Mouse (Mus musculus): ENCODE data around the gene Taf13. TPM values are rescaled to one million over a fixed set of nuclear protein-coding genes. Genes with fewer than 3 reads are reported as not detected.
"Not testable (repeated sequence)": the region's sequence is repeated elsewhere in the genome, so short reads cannot be mapped to it uniquely, and the experiment has no call there.

Gene Taf13
- polyA plus RNA-seq, 1 experiment from 2014 or later: 51.8 TPM

GRCm38 (mm10) chr3:108569636-108570035 is 1.9 kb upstream of the Taf13 start:
- H3K4me2 ChIP-seq (ENCODE audit: low read length); H3K4me3 ChIP-seq (ENCODE audit: low read depth, low read length); H3K9ac ChIP-seq (ENCODE audit: low read length); H3K27ac ChIP-seq (ENCODE audit: low read depth, low read length); H3K36me3 ChIP-seq (ENCODE audit: control insufficient read depth, insufficient read depth, low read length); H3K9me3 ChIP-seq (replicated peaks; ENCODE audit: control insufficient read depth, low read length); ATAC-seq; H3K27me3 ChIP-seq (replicated peaks; ENCODE audit: control insufficient read depth, insufficient read depth, low read length); DNase-seq (ENCODE audit: low spot score): not testable (repeated sequence)
- 56% methylated on average over 3 of the region's 3 CpGs for WGBS
- H3K4me1 ChIP-seq (ENCODE audit: control insufficient read depth, insufficient read depth, low read length): peaks cover 19% of the 10 kb centered on the region

DNA sequence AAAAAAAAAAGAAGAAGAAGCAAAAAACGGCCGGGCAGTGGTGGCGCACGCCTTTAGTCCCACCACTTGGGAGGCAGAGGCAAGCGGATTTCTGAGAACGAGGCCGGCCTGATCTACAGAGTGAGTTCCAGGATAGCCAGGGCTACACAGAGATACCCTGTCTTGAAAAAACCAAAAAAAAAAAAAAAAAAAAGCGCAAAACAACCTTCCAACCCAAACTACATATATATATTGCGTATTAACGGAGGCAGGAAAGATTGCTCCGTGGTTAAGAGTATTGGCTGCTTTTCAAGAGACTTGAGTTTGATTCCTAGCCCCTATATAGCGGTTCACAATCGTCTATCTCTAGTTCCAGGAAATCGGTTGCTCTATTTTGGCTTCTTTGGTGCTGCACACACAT is 685 bp upstream of the Taf13 start:
- H3K4me3 ChIP-seq (ENCODE audit: low read depth, low read length): peak overlapping the region; percentile 61

DNA sequence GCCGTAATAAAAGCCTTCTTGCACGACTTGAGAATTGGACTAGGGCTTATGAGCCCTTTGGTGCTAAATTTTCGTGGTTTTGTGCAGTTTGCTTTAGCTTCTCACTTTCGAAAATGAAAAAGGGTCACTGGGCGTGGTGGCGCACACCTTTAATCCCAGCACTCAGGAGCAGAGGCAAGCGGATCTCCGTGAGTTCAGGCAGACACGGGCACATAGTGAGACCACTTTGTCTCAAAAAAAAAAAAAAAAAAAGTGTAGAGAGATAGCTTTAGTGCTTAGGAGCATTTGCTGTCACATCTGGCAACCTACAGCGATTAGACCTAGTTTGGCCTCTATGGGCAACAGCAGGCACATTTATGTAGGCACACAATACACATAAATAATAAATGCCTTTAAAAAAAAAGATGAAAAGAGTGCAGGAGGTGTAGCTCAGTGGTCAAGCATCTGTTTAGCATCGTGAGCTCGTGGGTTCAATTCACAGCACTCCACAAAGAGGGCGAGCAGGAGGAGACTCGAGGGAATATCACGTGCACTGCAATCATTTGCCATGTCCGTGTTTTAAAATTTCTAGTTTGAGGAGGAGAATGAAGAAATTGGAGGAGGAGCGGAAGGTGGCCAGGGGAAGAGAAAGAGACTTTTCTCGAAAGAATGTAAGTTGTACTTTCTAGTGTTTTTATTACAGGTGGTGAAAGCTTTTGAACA is 962 bp downstream of the Taf13 start:
- H3K4me2 ChIP-seq (ENCODE audit: low read length): peak overlapping the region; percentile 56
- ATAC-seq: no peak
- no peaks in the 10 kb centered on the region for H3K36me3 ChIP-seq (ENCODE audit: control insufficient read depth, insufficient read depth, low read length)
- H3K27ac ChIP-seq (ENCODE audit: low read depth, low read length): no peak overlapping the region
- H3K27me3 ChIP-seq (replicated peaks; ENCODE audit: control insufficient read depth, insufficient read depth, low read length): no peaks in the 10 kb centered on the region
- WGBS: 47% methylated on average over 18 of the region's 18 CpGs
- DNase-seq (ENCODE audit: low spot score): no peak
- peaks cover 19% of the 10 kb centered on the region for H3K4me1 ChIP-seq (ENCODE audit: control insufficient read depth, insufficient read depth, low read length)
- H3K4me3 ChIP-seq (ENCODE audit: low read depth, low read length): peak overlapping the region; percentile 61
- no peaks in the 10 kb centered on the region for H3K9me3 ChIP-seq (replicated peaks; ENCODE audit: control insufficient read depth, low read length)
- H3K9ac ChIP-seq (ENCODE audit: low read length): peak overlapping the region; percentile 77; the same call in 1 of the 2 replicates

More for the DNA sequence above, 685 bp upstream of the Taf13 start:
- Histone ChIP-seq H3K9ac (ENCODE audit: low read length) (no peak overlapping the region), H3K9me3 (replicated peaks; ENCODE audit: control insufficient read depth, low read length) (no peaks in the 10 kb centered on the region), H3K27ac (ENCODE audit: low read depth, low read length) (no peak overlapping the region), H3K36me3 (ENCODE audit: control insufficient read depth, insufficient read depth, low read length) (no peaks in the 10 kb centered on the region), H3K4me2 (ENCODE audit: low read length) (peak overlapping the region; percentile 56), H3K27me3 (replicated peaks; ENCODE audit: control insufficient read depth, insufficient read depth, low read length) (no peaks in the 10 kb centered on the region), H3K4me1 (ENCODE audit: control insufficient read depth, insufficient read depth, low read length) (peaks cover 19% of the 10 kb centered on the region)
- no peak; the same call in 1 of the 2 replicates for ATAC-seq
- DNase-seq (ENCODE audit: low spot score): no peak
- 90% methylated on average over 14 of the region's 14 CpGs for WGBS

DNA sequence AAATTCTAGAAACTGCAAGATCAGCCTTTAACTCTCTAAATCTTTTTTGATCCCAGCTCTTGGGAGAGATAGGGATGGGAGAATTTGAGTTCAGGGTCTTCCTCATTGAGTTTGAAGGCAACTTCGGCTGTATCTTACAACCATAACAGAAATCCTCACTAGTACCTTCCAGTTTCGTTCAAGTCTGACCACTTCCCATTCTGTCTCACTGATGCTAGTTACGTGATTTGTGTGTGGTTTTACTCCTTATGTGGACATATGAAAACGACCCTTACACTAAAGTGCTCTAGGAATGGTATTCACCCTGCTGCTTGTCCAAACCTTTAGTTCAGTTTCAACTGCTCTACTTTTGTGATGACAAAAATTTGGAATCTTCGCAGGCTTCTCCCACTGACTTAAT is 2.5 kb downstream of the Taf13 start:
- H3K36me3 ChIP-seq (ENCODE audit: control insufficient read depth, insufficient read depth, low read length): peaks cover 3% of the 10 kb centered on the region
- WGBS: 89% methylated on average over 5 of the region's 5 CpGs
- H3K4me3 ChIP-seq (ENCODE audit: low read depth, low read length): no peak overlapping the region
- H3K27me3 ChIP-seq (replicated peaks; ENCODE audit: control insufficient read depth, insufficient read depth, low read length): no peaks in the 10 kb centered on the region
- no peak for DNase-seq (ENCODE audit: low spot score)
- H3K4me1 ChIP-seq (ENCODE audit: control insufficient read depth, insufficient read depth, low read length): peaks cover 17% of the 10 kb centered on the region
- H3K9ac ChIP-seq (ENCODE audit: low read length): no peak overlapping the region
- no peak overlapping the region for H3K4me2 ChIP-seq (ENCODE audit: low read length)
- H3K27ac ChIP-seq (ENCODE audit: low read depth, low read length): no peak overlapping the region
- no peaks in the 10 kb centered on the region for H3K9me3 ChIP-seq (replicated peaks; ENCODE audit: control insufficient read depth, low read length)
- no peak for ATAC-seq

GRCm38 (mm10) chr3:108584580-108584979 is 13.1 kb downstream of the Taf13 start:
- ATAC-seq (no peak), DNase-seq (ENCODE audit: low spot score) (no peak)
- no peaks in the 10 kb centered on the region for H3K4me1 ChIP-seq (ENCODE audit: control insufficient read depth, insufficient read depth, low read length)
- 77% methylated on average over 4 of the region's 4 CpGs for WGBS
- H3K4me3 ChIP-seq (ENCODE audit: low read depth, low read length): no peak overlapping the region
- no peaks in the 10 kb centered on the region for H3K27me3 ChIP-seq (replicated peaks; ENCODE audit: control insufficient read depth, insufficient read depth, low read length)
- H3K27ac ChIP-seq (ENCODE audit: low read depth, low read length): no peak overlapping the region
- no peak overlapping the region for H3K9ac ChIP-seq (ENCODE audit: low read length)
- no peak overlapping the region for H3K4me2 ChIP-seq (ENCODE audit: low read length)
- H3K36me3 ChIP-seq (ENCODE audit: control insufficient read depth, insufficient read depth, low read length): peaks cover 7% of the 10 kb centered on the region; the same call in 1 of the 2 replicates
- H3K9me3 ChIP-seq (replicated peaks; ENCODE audit: control insufficient read depth, low read length): no peaks in the 10 kb centered on the region

DNA sequence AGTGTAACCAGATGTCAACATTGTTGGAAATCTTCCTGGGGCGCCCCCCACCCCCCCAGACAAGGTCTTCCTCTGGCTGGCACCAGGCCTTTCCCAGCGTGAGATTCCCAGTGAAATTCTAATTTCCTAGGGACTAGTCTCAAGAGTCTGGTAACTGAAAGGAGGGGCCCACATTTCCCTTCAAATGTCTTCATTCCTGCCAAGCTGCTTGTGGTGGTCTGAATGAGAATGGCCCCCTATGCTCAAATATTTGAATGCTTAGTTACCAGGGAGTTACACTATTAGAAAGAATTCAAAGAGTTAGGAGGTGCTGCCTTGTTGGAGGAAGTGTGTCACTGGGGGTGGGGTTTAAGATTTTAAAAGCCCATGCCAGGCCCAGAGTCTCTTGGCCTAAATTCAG is 16.9 kb downstream of the Taf13 start:
- H3K4me1 ChIP-seq (ENCODE audit: control insufficient read depth, insufficient read depth, low read length): peaks cover 4% of the 10 kb centered on the region
- H3K9ac ChIP-seq (ENCODE audit: low read length): no peak overlapping the region
- H3K27ac ChIP-seq (ENCODE audit: low read depth, low read length): no peak overlapping the region
- no peaks in the 10 kb centered on the region for H3K36me3 ChIP-seq (ENCODE audit: control insufficient read depth, insufficient read depth, low read length)
- no peaks in the 10 kb centered on the region for H3K27me3 ChIP-seq (replicated peaks; ENCODE audit: control insufficient read depth, insufficient read depth, low read length)
- no peak overlapping the region for H3K4me2 ChIP-seq (ENCODE audit: low read length)
- peak; percentile 41 for DNase-seq (ENCODE audit: low spot score)
- no peaks in the 10 kb centered on the region for H3K9me3 ChIP-seq (replicated peaks; ENCODE audit: control insufficient read depth, low read length)
- ATAC-seq: no peak
- H3K4me3 ChIP-seq (ENCODE audit: low read depth, low read length): no peak overlapping the region
- WGBS: 25% methylated on average over 2 of the region's 2 CpGs

DNA sequence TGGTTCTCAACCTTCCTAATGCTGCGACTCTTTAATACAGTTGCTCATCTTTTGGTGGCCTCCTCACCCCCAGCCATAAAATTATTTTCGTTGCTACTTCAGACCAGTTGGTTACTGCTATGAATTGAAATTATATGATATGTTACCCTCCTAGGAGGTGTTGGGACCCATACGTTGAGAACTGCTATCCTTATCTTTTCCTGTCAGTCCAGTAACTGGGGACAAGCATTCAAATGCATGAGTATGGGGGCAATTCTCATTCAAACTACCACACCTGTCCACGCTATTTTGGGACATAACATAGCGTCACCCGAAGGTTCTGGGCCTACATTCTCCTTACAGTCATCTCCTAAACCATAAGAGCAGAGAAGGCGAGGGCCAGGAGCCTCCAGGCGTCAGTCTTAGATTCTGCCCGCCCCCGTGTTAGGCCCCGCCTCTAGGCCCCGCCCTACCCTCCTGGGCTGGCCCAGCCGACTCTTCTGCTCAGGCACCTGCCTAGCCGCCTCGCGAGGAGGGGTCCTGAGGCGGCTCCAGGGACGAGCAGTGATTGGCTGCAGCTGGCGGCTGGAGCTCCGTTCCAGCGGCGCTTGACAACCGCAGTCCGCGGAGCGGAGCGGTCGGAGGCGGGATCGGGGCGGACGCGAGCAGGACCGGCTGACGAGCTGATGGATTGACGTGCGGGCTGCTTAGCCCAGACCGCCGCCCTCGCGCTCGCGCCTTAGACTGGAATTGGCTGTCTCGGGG is 19.5 kb downstream of the Taf13 start, which contains the start of gene Wdr47:
TSS of gene Wdr47 (plus strand) at position 494 of the 744 bp plus-strand sequence.
- Histone ChIP-seq H3K9ac (ENCODE audit: low read length) (peak within 1 kb of the TSS; percentile 94), H3K4me2 (ENCODE audit: low read length) (peak within 1 kb of the TSS; percentile 68), H3K27me3 (replicated peaks; ENCODE audit: control insufficient read depth, insufficient read depth, low read length) (no peaks in the 10 kb centered on the region), H3K27ac (ENCODE audit: low read depth, low read length) (peak within 1 kb of the TSS; percentile 96), H3K4me1 (ENCODE audit: control insufficient read depth, insufficient read depth, low read length) (peaks cover 6% of the 10 kb centered on the region), H3K9me3 (replicated peaks; ENCODE audit: control insufficient read depth, low read length) (no peaks in the 10 kb centered on the region), H3K36me3 (ENCODE audit: control insufficient read depth, insufficient read depth, low read length) (no peaks in the 10 kb centered on the region), H3K4me3 (ENCODE audit: low read depth, low read length) (peak within 1 kb of the TSS; percentile 95)
- 6% methylated on average over 44 of the region's 44 CpGs for WGBS
- DNase-seq (ENCODE audit: low spot score) (peak; percentile 98), ATAC-seq (peak; percentile 99)

- peak; percentile 59 for DNase-seq (ENCODE audit: low spot score)
- Histone ChIP-seq H3K4me1 (ENCODE audit: control insufficient read depth, insufficient read depth, low read length) (peaks cover 6% of the 10 kb centered on the region), H3K9ac (ENCODE audit: low read length) (peak overlapping the region; percentile 94), H3K4me2 (ENCODE audit: low read length) (peak overlapping the region; percentile 68), H3K9me3 (replicated peaks; ENCODE audit: control insufficient read depth, low read length) (no peaks in the 10 kb centered on the region), H3K27me3 (replicated peaks; ENCODE audit: control insufficient read depth, insufficient read depth, low read length) (no peaks in the 10 kb centered on the region), H3K4me3 (ENCODE audit: low read depth, low read length) (peak overlapping the region; percentile 95), H3K27ac (ENCODE audit: low read depth, low read length) (peak overlapping the region; percentile 96), H3K36me3 (ENCODE audit: control insufficient read depth, insufficient read depth, low read length) (no peaks in the 10 kb centered on the region)
- peak; percentile 82 for ATAC-seq
- under 1% methylated on average over 61 of the region's 61 CpGs for WGBS
Measured at GRCm38 (mm10) chr3:108591530-108592522, 20.3 kb downstream of the Taf13 start.
